Mouse (Mus musculus): ENCODE results near the gene Srsf11. TPM values are rescaled to one million over a fixed set of nuclear protein-coding genes. Genes with fewer than 3 reads are reported as not detected.
A peak's percentile ranks its signal among the peaks of the same experiment; 100 is the strongest.

Srsf11 gene
- polyA plus RNA-seq (2021): 305 TPM

DNA sequence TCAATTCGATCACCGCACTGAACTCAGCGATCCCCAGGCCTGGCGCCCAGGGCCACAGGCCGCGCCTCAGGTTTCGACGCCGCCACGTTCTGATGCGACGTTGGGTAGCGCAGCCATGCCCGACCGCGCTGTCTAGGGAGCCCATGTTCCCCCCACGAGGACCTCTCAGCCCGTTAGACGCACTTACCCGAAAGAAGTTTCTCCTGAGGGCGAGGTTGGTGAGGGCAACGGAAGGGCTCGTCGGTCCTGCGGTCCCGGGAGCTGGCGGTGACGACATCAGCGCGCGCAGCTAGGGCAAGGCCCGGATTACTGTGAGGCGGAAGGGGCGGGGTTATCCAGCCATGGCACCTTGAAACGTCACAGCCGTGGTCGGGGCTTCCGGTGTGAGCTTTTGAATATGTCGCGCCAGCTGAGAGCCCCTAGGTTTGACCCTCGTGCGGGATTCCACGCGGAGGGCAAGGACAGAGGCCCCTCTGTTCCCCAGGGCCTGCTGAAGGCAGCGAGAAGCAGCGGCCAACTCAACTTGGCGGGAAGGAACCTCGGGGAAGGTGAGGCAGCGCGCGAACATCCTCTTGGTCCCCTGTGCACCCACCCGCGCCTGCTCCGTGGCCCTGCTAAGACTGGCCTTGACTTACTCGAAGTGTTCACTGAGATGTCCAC is at the start of gene Srsf11, which contains the start of gene Lrrc40:
Srsf11 (minus strand) TSS at position 311 of the 660 bp plus-strand sequence.
Lrrc40 (plus strand) TSS at position 334 of the 660 bp plus-strand sequence.
- ChIA-PET CTCF (interaction anchor here (0.7 to 1.5 kb wide), 7 partner anchors 11 to 90 kb away, joined by 3 to 6 read pairs (median 4); partner anchors contain the start of gene Ankrd13c), POLR2A (interaction anchor here (0.6 to 1.8 kb wide), 4 partner anchors 22 to 90 kb away, joined by 3 to 4 read pairs (median 4); partner anchors contain the start of gene Ankrd13c)
- DNase-seq (ENCODE audit: low read depth, low spot score) (peak; percentile 87), ATAC-seq (peak; percentile 91)
- TF ChIP-seq CTCF (IDR thresholded peaks at IDR 0.05): no peak
- in situ Hi-C loops (cut with MboI; ENCODE audit: low pct_unique_long_range_greater_than_20kb): no loop called here
- no peaks in the 10 kb centered on the region for H3K27me3 ChIP-seq

DNA sequence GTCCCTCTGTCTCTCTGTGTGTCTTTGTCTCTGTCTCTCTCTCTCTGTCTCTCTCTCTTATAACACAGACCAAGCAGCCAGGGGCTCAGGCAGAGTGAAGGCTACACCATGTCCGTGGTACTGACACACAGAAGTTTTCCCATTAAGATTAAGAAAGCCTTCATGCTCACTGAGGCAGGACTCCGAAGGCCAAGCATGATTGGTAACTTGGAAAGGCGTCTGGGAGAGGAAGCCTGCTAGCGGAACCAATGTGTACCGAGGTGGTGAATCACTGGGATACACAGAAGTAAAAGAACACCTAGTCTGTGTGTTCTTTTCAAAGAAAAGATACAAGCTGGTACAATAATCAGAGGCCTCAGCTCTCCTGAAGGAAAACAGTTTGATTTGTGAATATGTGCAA is 41.4 kb upstream of the Srsf11 start:
- ATAC-seq: peak; percentile 67
- no peaks in the 10 kb centered on the region for H3K27me3 ChIP-seq
- CTCF ChIA-PET: interaction anchor here (0.7 to 3.2 kb wide), 6 partner anchors 10 to 201 kb away, joined by 3 to 15 read pairs (median 4); no protein-coding TSS in a partner anchor
- POLR2A ChIA-PET: no interaction called here
- peak; percentile 53 for DNase-seq (ENCODE audit: low read depth, low spot score)
- no peak for TF ChIP-seq CTCF (IDR thresholded peaks at IDR 0.05)
- in situ Hi-C loops (cut with MboI; ENCODE audit: low pct_unique_long_range_greater_than_20kb): loop anchor here (5.0 kb wide), 1 partner anchor 201 kb away; no protein-coding TSS in a partner anchor

DNA sequence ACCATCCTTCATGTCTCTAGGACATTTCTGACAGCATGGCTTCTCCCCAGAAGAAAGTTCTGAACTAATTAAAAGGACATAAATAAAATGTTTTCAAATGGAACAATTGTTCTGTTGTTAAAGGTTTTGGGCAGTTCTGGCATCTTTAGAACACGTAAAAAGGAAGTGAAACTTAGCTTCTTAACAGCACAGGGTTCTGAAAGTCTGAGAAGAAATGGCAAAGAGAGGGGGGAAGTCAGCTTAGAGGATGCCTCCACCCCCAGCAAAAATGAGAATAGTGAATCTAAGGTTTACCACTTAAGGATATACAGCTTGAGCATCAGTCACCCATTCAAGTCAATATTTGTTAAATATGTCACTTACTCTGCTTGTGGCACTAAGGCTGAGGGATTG is 40.9 kb upstream of the Srsf11 start:
- in situ Hi-C loops (cut with MboI; ENCODE audit: low pct_unique_long_range_greater_than_20kb): loop anchor here (5.0 kb wide), 1 partner anchor 200 kb away; no protein-coding TSS in a partner anchor
- DNase-seq (ENCODE audit: low read depth, low spot score) (no peak), ATAC-seq (no peak)
- no peaks in the 10 kb centered on the region for H3K27me3 ChIP-seq
- ChIA-PET CTCF (interaction anchor here (0.7 to 3.2 kb wide), 7 partner anchors 15 to 200 kb away, joined by 3 to 15 read pairs (median 3); partner anchors contain the start of genes Lrrc40 and Srsf11), POLR2A (no interaction called here)
- no peak for TF ChIP-seq CTCF (IDR thresholded peaks at IDR 0.05)

DNA sequence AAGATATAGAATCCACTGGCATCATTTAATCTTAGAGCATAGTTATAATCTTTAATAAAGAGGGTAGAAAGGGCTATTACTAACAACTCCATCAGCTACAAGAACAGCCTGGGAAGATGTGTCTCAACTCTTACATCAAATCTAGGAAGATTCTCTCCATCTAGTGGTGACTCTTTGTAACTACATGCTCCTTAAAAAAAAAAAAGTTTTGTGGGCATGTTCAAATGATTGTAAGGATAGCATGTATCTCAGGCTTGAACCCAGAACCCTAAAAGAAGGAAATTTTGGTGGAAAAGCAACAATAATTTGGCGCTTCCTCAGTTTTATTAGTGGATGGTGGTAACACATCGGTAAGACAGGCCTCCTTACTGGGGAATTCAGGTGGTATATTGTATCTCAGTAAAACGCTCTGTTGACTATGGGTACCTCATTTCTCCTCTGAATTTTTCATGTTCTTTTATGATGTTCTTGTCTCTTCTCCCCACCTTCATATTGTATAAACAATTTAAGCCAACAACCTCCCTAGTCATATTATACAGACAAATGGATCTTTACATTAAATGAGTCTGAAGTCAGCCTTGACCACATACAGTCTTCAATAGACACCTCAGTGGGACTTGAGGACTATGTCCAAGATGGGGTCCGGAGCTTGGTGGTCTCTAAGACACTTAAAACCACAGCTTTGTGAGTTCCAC is 40.4 kb upstream of the Srsf11 start:
- ATAC-seq: peak; percentile 33
- in situ Hi-C loops (cut with MboI; ENCODE audit: low pct_unique_long_range_greater_than_20kb): loop anchor here (5.0 kb wide), 1 partner anchor 200 kb away; no protein-coding TSS in a partner anchor
- ChIA-PET CTCF (interaction anchor here (0.7 to 3.2 kb wide), 16 partner anchors 10 to 200 kb away, joined by 3 to 15 read pairs (median 3); partner anchors contain the start of genes Lrrc40 and Srsf11), POLR2A (no interaction called here)
- H3K27me3 ChIP-seq: no peaks in the 10 kb centered on the region
- TF ChIP-seq CTCF (IDR thresholded peaks at IDR 0.05): peak; percentile 65
- DNase-seq (ENCODE audit: low read depth, low spot score): no peak

DNA sequence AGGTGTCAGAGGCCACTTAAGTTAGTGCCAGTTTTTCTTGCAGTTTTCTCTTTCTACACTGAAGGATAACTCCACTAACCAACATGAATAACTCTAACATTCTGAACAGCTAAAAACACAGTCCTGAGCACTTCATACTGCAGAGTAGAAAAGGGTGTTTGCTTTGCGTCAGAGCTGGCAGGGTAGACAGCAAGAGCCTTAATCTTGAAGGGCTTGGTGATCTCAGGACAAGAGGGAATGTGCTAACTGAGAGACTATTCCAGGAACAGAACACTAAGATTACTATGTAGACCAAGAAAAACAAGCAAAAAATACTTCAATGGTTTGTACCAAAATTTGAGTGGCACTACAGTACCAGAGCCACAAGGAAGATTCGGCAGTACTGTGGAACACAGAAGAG is 38.6 kb upstream of the Srsf11 start:
- TF ChIP-seq CTCF (IDR thresholded peaks at IDR 0.05): no peak
- ChIA-PET CTCF (interaction anchor here (1.6 to 2.7 kb wide), 3 partner anchors 8 to 198 kb away, joined by 3 to 9 read pairs (median 7); no protein-coding TSS in a partner anchor), POLR2A (no interaction called here)
- no peaks in the 10 kb centered on the region for H3K27me3 ChIP-seq
- in situ Hi-C loops (cut with MboI; ENCODE audit: low pct_unique_long_range_greater_than_20kb): loop anchor here (5.0 kb wide), 1 partner anchor 198 kb away; no protein-coding TSS in a partner anchor
- no peak for DNase-seq (ENCODE audit: low read depth, low spot score)
- no peak for ATAC-seq

DNA sequence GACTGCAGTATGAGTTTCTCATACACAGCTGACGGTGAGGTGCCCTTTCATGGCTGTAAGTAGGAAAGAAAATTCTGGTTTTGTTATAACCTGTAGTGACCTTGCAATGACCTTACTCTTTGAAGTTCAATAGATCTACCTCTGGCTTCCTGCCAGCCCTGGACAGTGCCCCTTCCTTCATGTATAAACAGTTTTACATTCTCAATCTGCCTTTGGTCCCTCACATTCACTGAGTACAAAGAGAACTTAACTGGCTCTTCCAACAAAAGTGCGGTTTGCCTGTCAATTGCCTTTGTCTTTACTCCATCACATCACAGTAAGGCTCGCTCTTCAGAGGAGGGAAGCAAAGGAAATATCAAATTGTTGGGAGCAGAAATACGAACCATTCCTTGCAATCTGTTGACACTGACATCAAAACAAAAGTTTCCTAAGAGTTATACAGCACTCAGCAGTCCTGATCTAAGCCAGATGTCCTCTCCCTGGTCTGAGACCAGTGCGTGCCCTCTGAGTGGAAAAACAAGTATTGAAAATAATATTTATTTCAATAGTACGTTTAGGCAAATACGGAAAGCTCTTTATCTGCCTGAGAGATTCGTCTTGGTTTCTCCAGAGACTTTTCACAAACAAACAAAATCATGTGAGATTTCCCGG is 32.3 kb upstream of the Srsf11 start:
- TF ChIP-seq CTCF (IDR thresholded peaks at IDR 0.05): no peak
- DNase-seq (ENCODE audit: low read depth, low spot score): no peak
- in situ Hi-C loops (cut with MboI; ENCODE audit: low pct_unique_long_range_greater_than_20kb): no loop called here
- ChIA-PET CTCF (interaction anchor here (1.0 to 2.9 kb wide), 2 partner anchors 10 to 12 kb away, joined by 3 to 11 read pairs; no protein-coding TSS in a partner anchor), POLR2A (no interaction called here)
- no peaks in the 10 kb centered on the region for H3K27me3 ChIP-seq
- no peak for ATAC-seq

DNA sequence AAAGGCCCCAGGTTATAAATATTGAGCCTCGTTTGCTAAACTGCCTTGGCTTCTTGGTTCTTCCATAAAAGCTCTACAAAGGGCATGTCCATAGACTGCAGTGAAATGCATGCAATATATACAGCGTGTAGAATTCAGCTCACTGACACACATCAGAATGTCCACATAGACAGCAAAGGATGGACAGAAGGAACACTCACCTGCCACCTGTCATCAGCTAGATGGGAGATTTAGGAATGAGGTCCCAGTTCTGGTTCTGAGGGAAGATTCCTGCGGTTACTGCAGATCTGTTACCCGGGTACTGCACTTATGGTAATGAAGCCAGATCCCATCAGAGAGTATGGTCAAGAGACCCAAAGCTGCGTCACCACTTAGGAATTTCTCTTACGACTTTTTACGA is 31.5 kb upstream of the Srsf11 start:
- DNase-seq (ENCODE audit: low read depth, low spot score): no peak
- no peak for TF ChIP-seq CTCF (IDR thresholded peaks at IDR 0.05)
- no peaks in the 10 kb centered on the region for H3K27me3 ChIP-seq
- ChIA-PET CTCF (interaction anchor here (0.7 to 2.9 kb wide), 3 partner anchors 11 to 24 kb away, joined by 3 to 11 read pairs (median 4); no protein-coding TSS in a partner anchor), POLR2A (no interaction called here)
- in situ Hi-C loops (cut with MboI; ENCODE audit: low pct_unique_long_range_greater_than_20kb): no loop called here
- ATAC-seq: peak; percentile 31

DNA sequence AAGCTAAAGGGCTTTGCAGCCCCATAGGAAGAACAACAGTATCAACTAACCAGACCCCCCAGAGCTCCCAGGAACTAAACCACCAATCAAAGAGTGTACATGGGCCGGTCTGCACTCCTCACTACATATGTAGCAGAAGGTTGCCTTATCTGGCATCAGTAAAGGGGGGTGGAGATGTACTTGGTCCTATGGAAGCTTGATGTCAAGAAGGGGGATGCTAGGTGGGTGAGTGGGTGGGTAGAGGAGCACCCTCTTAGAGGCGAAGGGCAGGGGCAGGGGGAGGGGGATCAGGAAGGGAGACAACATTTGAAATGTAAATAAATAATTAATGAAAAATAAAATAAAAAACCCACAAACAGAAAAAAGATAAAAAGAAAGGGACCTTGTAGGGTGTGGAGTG is 28.8 kb upstream of the Srsf11 start:
- in situ Hi-C loops (cut with MboI; ENCODE audit: low pct_unique_long_range_greater_than_20kb): no loop called here
- no peak for ATAC-seq
- CTCF ChIA-PET: no interaction called here
- POLR2A ChIA-PET: no interaction called here
- H3K27me3 ChIP-seq: no peaks in the 10 kb centered on the region
- no peak for DNase-seq (ENCODE audit: low read depth, low spot score)
- TF ChIP-seq CTCF (IDR thresholded peaks at IDR 0.05): no peak

DNA sequence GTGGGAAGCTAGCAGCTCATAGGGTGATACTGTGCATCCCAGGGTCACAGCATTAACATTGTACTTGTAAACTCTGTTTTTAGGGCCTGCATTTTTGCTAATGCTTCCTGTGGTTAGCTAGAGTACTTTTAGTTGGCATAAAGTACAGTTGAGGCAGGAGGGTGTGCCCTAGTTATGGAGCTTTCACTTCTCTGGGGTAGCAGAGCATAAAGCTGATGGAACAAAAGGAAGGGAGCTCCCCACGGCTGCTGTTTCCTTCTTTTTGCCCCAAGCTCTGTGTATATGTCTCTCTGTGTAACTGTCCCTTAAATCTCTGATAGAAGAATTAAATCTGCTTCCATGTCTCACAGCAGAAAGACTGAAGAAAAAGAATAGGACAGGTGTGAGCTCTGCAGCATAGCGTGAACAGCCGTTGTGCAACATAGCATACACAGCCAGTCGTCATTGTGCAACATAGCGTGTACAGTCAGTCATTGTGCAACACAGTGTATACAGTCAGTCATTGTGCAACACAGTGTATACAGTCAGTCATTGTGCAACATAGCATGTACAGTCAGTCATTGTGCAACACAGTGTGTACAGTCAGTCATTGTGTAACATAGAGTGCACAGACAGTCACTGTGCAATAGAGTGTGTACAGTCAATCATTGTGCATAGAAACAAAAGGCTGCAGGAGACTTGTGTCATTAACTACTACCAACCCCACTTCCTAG is 25.5 kb upstream of the Srsf11 start:
- DNase-seq (ENCODE audit: low read depth, low spot score): no peak
- no peak for TF ChIP-seq CTCF (IDR thresholded peaks at IDR 0.05)
- ATAC-seq: no peak
- no peaks in the 10 kb centered on the region for H3K27me3 ChIP-seq
- in situ Hi-C loops (cut with MboI; ENCODE audit: low pct_unique_long_range_greater_than_20kb): no loop called here
- ChIA-PET POLR2A (no interaction called here), CTCF (interaction anchor here (1.0 to 3.5 kb wide), 6 partner anchors 9 to 26 kb away, joined by 4 to 25 read pairs (median 5); partner anchors contain the start of genes Lrrc40 and Srsf11)
